Mouse (Mus musculus) fat pad, adult 2 months (tissue): ENCODE measurements around the gene Kcnj10.

Experiments used
- DNase-seq: peaks from one replicate; pipeline ENCODE4 v3.0.0-alpha.2; 2011; ENCODE audit warnings: low read depth, low spot score; ENCODE audit errors: extremely low read depth

The Kcnj10 gene

GRCm38 (mm10) chr1:172329616-172330015, 11.4 kb upstream of the Kcnj10 start:
- DNase-seq: no peak

- DNase-seq: no peak
Measured at GRCm38 (mm10) chr1:172331422-172331947, 9.5 kb upstream of the Kcnj10 start.

- DNase-seq: no peak
Measured at GRCm38 (mm10) chr1:172332925-172333324, 8.1 kb upstream of the Kcnj10 start.

- DNase-seq: no peak
Measured at GRCm38 (mm10) chr1:172333512-172333911, 7.5 kb upstream of the Kcnj10 start.

GRCm38 (mm10) chr1:172335804-172336203, 5.2 kb upstream of the Kcnj10 start:
- no peak for DNase-seq

- DNase-seq: no peak
Measured at GRCm38 (mm10) chr1:172337411-172338185, 3.4 kb upstream of the Kcnj10 start.

- no peak for DNase-seq
Measured at GRCm38 (mm10) chr1:172341386-172341785, 376 bp downstream of the Kcnj10 start.

- DNase-seq: no peak
Measured at GRCm38 (mm10) chr1:172342729-172343128, 1.7 kb downstream of the Kcnj10 start.

- DNase-seq: no peak
Measured at GRCm38 (mm10) chr1:172343914-172344313, 2.9 kb downstream of the Kcnj10 start.

- no peak for DNase-seq
Measured at GRCm38 (mm10) chr1:172344820-172345219, 3.8 kb downstream of the Kcnj10 start.

GRCm38 (mm10) chr1:172346707-172347106, 5.7 kb downstream of the Kcnj10 start:
- DNase-seq: no peak

GRCm38 (mm10) chr1:172347382-172347781, 6.4 kb downstream of the Kcnj10 start:
- no peak for DNase-seq

GRCm38 (mm10) chr1:172349504-172349903, 8.5 kb downstream of the Kcnj10 start:
- no peak for DNase-seq

- DNase-seq: no peak
Measured at GRCm38 (mm10) chr1:172349916-172350812, 9.2 kb downstream of the Kcnj10 start.

- no peak for DNase-seq
Measured at GRCm38 (mm10) chr1:172352001-172352400, 11.0 kb downstream of the Kcnj10 start.

- DNase-seq: no peak
Measured at GRCm38 (mm10) chr1:172352453-172352852, 11.4 kb downstream of the Kcnj10 start.

- DNase-seq: no peak
Measured at GRCm38 (mm10) chr1:172355336-172355735, 14.3 kb downstream of the Kcnj10 start.

GRCm38 (mm10) chr1:172357550-172357949, 16.5 kb downstream of the Kcnj10 start:
- no peak for DNase-seq

GRCm38 (mm10) chr1:172358341-172358740, 17.3 kb downstream of the Kcnj10 start:
- DNase-seq: no peak

GRCm38 (mm10) chr1:172364684-172365083, 23.7 kb downstream of the Kcnj10 start:
- DNase-seq: no peak

- no peak for DNase-seq
Measured at GRCm38 (mm10) chr1:172368768-172369418, 27.9 kb downstream of the Kcnj10 start.
